Mouse (Mus musculus): ENCODE data around the gene Pcsk2. TPM values are rescaled to one million over a fixed set of nuclear protein-coding genes. Genes with fewer than 3 reads are reported as not detected.

The Pcsk2 gene
- polyA plus RNA-seq, 1 experiment from 2014 or later, result 0.05 TPM

GRCm38 (mm10) chr2:143739475-143740226 lies 193.7 kb downstream of the Pcsk2 start:
- Histone ChIP-seq H3K4me2 (no peak overlapping the region), H3K36me3 (no peaks in the 10 kb centered on the region), H3K9ac (no peak overlapping the region), H3K4me3 (no peak overlapping the region), H3K27me3 (replicated peaks) (no peaks in the 10 kb centered on the region), H3K9me3 (no peaks in the 10 kb centered on the region), H3K27ac (replicated peaks) (no peak overlapping the region), H3K4me1 (no peaks in the 10 kb centered on the region)
- WGBS, result 81% methylated on average over 7 of the region's 7 CpGs
- no peak for ATAC-seq (ENCODE audit: extremely low read depth, insufficient number of reproducible peaks, low FRiP score, low TSS enrichment)

GRCm38 (mm10) chr2:143742436-143742835 lies 196.5 kb downstream of the Pcsk2 start:
- Histone ChIP-seq H3K36me3 (no peaks in the 10 kb centered on the region), H3K27ac (replicated peaks) (no peak overlapping the region), H3K9ac (no peak overlapping the region), H3K27me3 (replicated peaks) (no peaks in the 10 kb centered on the region), H3K4me3 (no peak overlapping the region), H3K4me1 (no peaks in the 10 kb centered on the region), H3K4me2 (no peak overlapping the region), H3K9me3 (no peaks in the 10 kb centered on the region)
- ATAC-seq (ENCODE audit: extremely low read depth, insufficient number of reproducible peaks, low FRiP score, low TSS enrichment), result no peak
- 68% methylated on average over 5 of the region's 5 CpGs for WGBS

GRCm38 (mm10) chr2:143743081-143743480 lies 197.1 kb downstream of the Pcsk2 start:
- ATAC-seq (ENCODE audit: extremely low read depth, insufficient number of reproducible peaks, low FRiP score, low TSS enrichment), result no peak

GRCm38 (mm10) chr2:143752051-143752788 lies 206.3 kb downstream of the Pcsk2 start:
- no peak for ATAC-seq (ENCODE audit: extremely low read depth, insufficient number of reproducible peaks, low FRiP score, low TSS enrichment)
- no peaks in the 10 kb centered on the region for H3K4me1 ChIP-seq
- H3K4me2 ChIP-seq, result no peak overlapping the region
- no peak overlapping the region for H3K4me3 ChIP-seq
- H3K9me3 ChIP-seq, result no peaks in the 10 kb centered on the region
- no peak overlapping the region for H3K27ac ChIP-seq (replicated peaks)
- no peaks in the 10 kb centered on the region for H3K27me3 ChIP-seq (replicated peaks)
- no peaks in the 10 kb centered on the region for H3K36me3 ChIP-seq
- H3K9ac ChIP-seq, result no peak overlapping the region
- WGBS, result 69% methylated on average over 9 of the region's 9 CpGs

More at GRCm38 (mm10) chr2:143743081-143743480, 197.1 kb downstream of the Pcsk2 start:
- 78% methylated on average over 4 of the region's 4 CpGs for WGBS
- Histone ChIP-seq H3K4me1 (no peaks in the 10 kb centered on the region), H3K36me3 (no peaks in the 10 kb centered on the region), H3K4me3 (no peak overlapping the region), H3K27ac (replicated peaks) (no peak overlapping the region), H3K9ac (no peak overlapping the region), H3K27me3 (replicated peaks) (no peaks in the 10 kb centered on the region), H3K4me2 (no peak overlapping the region), H3K9me3 (no peaks in the 10 kb centered on the region)

- no peak overlapping the region for H3K9ac ChIP-seq
- no peak for ATAC-seq (ENCODE audit: extremely low read depth, insufficient number of reproducible peaks, low FRiP score, low TSS enrichment)
- no peaks in the 10 kb centered on the region for H3K4me1 ChIP-seq
- no peaks in the 10 kb centered on the region for H3K27me3 ChIP-seq (replicated peaks)
- H3K4me2 ChIP-seq, result no peak overlapping the region
- WGBS, result 9% methylated on average over 4 of the region's 4 CpGs
- H3K4me3 ChIP-seq, result no peak overlapping the region
- no peaks in the 10 kb centered on the region for H3K36me3 ChIP-seq
- 0 out of 2 replicates have a peak, but pooled peaks cover 7% of the 10 kb centered on the region for H3K9me3 ChIP-seq
- H3K27ac ChIP-seq (replicated peaks), result no peak overlapping the region
These were observed 230.5 kb downstream of the Pcsk2 start for GRCm38 (mm10) chr2:143776448-143776847.

GRCm38 (mm10) chr2:143780310-143780709 lies 234.4 kb downstream of the Pcsk2 start:
- Histone ChIP-seq H3K36me3 (no peaks in the 10 kb centered on the region), H3K4me2 (no peak overlapping the region), H3K9ac (no peak overlapping the region), H3K4me1 (peaks cover 3% of the 10 kb centered on the region; the same call in 1 of the 2 replicates), H3K9me3 (no peaks in the 10 kb centered on the region), H3K4me3 (no peak overlapping the region), H3K27me3 (replicated peaks) (no peaks in the 10 kb centered on the region), H3K27ac (replicated peaks) (no peak overlapping the region)
- WGBS, result 72% methylated on average over 2 of the region's 2 CpGs
- ATAC-seq (ENCODE audit: extremely low read depth, insufficient number of reproducible peaks, low FRiP score, low TSS enrichment), result no peak

GRCm38 (mm10) chr2:143789911-143790310 lies 244.0 kb downstream of the Pcsk2 start:
- 66% methylated on average over 5 of the region's 5 CpGs for WGBS

GRCm38 (mm10) chr2:143795858-143796257 lies 249.9 kb downstream of the Pcsk2 start:
- no peak for ATAC-seq (ENCODE audit: extremely low read depth, insufficient number of reproducible peaks, low FRiP score, low TSS enrichment)
- H3K9ac ChIP-seq, result no peak overlapping the region
- no peaks in the 10 kb centered on the region for H3K9me3 ChIP-seq
- no peak overlapping the region for H3K4me2 ChIP-seq
- no peak overlapping the region for H3K27ac ChIP-seq (replicated peaks)
- 0 out of 2 replicates have a peak, but pooled peaks cover 3% of the 10 kb centered on the region for H3K27me3 ChIP-seq (replicated peaks)
- no peaks in the 10 kb centered on the region for H3K36me3 ChIP-seq
- 75% methylated on average over 4 of the region's 4 CpGs for WGBS
- no peak overlapping the region for H3K4me3 ChIP-seq
- H3K4me1 ChIP-seq, result no peaks in the 10 kb centered on the region

More at GRCm38 (mm10) chr2:143789911-143790310, 244.0 kb downstream of the Pcsk2 start:
- peaks cover 3% of the 10 kb centered on the region; the same call in 1 of the 2 replicates for H3K4me1 ChIP-seq
- no peak overlapping the region for H3K4me3 ChIP-seq
- H3K4me2 ChIP-seq, result no peak overlapping the region
- H3K9ac ChIP-seq, result no peak overlapping the region
- no peak overlapping the region for H3K27ac ChIP-seq (replicated peaks)
- H3K36me3 ChIP-seq, result no peaks in the 10 kb centered on the region
- ATAC-seq (ENCODE audit: extremely low read depth, insufficient number of reproducible peaks, low FRiP score, low TSS enrichment), result no peak
- H3K27me3 ChIP-seq (replicated peaks), result no peaks in the 10 kb centered on the region
- H3K9me3 ChIP-seq, result no peaks in the 10 kb centered on the region

GRCm38 (mm10) chr2:143796335-143797013 lies 250.5 kb downstream of the Pcsk2 start:
- Histone ChIP-seq H3K9ac (no peak overlapping the region), H3K9me3 (no peaks in the 10 kb centered on the region), H3K36me3 (no peaks in the 10 kb centered on the region), H3K4me2 (no peak overlapping the region), H3K27ac (replicated peaks) (no peak overlapping the region), H3K4me3 (no peak overlapping the region), H3K4me1 (no peaks in the 10 kb centered on the region), H3K27me3 (replicated peaks) (0 out of 2 replicates have a peak, but pooled peaks cover 3% of the 10 kb centered on the region)
- 65% methylated on average over 4 of the region's 4 CpGs for WGBS
- ATAC-seq (ENCODE audit: extremely low read depth, insufficient number of reproducible peaks, low FRiP score, low TSS enrichment), result no peak

GRCm38 (mm10) chr2:143801097-143801496 lies 255.1 kb downstream of the Pcsk2 start:
- H3K4me1 ChIP-seq, result no peaks in the 10 kb centered on the region
- ATAC-seq (ENCODE audit: extremely low read depth, insufficient number of reproducible peaks, low FRiP score, low TSS enrichment), result no peak
- no peaks in the 10 kb centered on the region for H3K36me3 ChIP-seq
- H3K27me3 ChIP-seq (replicated peaks), result 0 out of 2 replicates have a peak, but pooled peaks cover 3% of the 10 kb centered on the region
- no peak overlapping the region for H3K27ac ChIP-seq (replicated peaks)
- WGBS, result 68% methylated on average over 5 of the region's 5 CpGs
- no peak overlapping the region for H3K9ac ChIP-seq
- no peak overlapping the region for H3K4me2 ChIP-seq
- no peak overlapping the region for H3K4me3 ChIP-seq
- H3K9me3 ChIP-seq, result no peaks in the 10 kb centered on the region

Data from heart, embryonic 13.5 days (tissue).